Mouse (Mus musculus): ENCODE results near the gene Cyp2s1.
"Not testable (repeated sequence)": the region's sequence is repeated elsewhere in the genome, so short reads cannot be mapped to it uniquely, and the experiment has no call there.

Cyp2s1 gene

DNA sequence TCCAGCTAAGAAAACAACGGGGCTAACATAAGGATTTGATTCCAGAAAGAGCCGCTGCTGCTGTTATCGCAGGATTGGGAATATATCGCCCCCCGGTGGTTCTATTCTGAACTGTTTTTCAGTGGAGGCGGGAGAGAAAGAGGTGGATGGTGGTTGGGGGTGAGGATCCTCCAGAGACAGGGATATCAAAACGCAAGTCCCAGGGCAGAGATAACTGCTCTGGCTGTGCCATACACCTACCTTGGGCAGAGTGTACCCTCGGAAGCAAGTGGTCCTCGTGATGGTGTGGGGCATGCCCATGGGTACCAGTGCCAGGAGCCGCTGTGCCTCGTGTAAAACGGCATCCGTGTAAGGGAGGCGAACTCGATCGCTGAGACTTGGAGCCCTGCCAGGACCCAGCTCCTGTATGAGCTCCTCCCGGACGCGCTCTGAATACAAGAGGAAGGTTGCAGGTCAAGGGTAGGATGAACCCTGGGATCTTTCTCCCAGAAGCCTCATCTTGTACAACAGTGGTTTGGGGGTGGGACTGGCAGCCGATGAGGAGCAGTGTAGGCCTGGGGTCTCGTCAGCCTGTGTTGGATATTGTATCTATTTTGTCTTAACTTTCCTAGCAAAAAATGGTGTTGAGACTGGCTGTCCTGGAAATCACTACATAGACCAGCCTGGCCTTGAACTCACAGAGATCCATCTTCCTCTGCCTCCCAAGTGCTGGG lies 10.9 kb downstream of the Cyp2s1 start:
- DNase-seq = no peak

GRCm38 (mm10) chr7:25804792-25805191 lies 11.9 kb downstream of the Cyp2s1 start:
- no peak for DNase-seq

DNA sequence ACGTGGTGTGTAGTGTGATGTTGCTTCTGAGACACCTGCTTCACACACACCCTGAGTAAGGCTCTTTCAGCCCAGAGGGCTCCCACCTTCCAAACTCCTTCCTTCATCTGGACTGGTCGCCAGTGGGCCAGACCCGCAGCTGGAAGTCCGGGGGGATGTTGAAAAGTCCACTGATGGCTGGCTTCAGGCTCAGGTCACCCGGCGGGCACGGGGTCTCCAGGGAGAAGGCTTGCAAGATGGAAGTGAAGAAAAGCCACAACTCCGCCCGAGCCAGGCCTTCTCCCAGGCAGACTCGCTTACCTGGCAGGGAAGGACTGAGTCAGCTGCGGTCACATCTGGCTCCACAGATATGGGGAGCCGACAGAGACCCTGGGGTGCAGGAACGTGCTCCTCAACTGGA lies 13.3 kb downstream of the Cyp2s1 start:
- DNase-seq = no peak

- DNase-seq = no peak
Measured at GRCm38 (mm10) chr7:25802241-25803125, 14.2 kb downstream of the Cyp2s1 start.

- no peak for DNase-seq
Measured at GRCm38 (mm10) chr7:25801031-25801430, 15.7 kb downstream of the Cyp2s1 start.

GRCm38 (mm10) chr7:25799369-25799768 lies 17.3 kb downstream of the Cyp2s1 start:
- no peak for DNase-seq

- DNase-seq = no peak
Measured at GRCm38 (mm10) chr7:25798540-25798939, 18.2 kb downstream of the Cyp2s1 start.

- DNase-seq = no peak
Measured at GRCm38 (mm10) chr7:25794775-25795174, 21.9 kb downstream of the Cyp2s1 start.

DNA sequence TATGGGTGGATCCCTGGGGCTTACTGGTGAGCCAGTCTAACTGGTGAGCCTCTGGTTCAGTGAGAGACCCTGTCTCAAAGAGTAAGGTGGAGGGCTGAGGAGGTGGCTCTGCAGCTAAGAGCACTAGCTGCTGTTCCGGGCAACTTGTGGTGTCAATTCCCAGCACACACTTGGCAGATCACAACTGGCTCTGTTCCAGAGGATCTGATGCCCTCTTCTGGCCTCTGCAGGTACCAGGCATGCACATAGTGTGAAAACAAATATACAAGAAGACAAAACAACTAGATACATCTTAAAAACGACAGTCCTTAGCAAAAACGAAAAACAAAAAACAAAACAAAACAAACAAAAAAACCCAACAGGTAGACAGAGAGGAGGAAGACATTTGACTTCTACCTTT lies 23.0 kb downstream of the Cyp2s1 start:
- DNase-seq = no peak

DNA sequence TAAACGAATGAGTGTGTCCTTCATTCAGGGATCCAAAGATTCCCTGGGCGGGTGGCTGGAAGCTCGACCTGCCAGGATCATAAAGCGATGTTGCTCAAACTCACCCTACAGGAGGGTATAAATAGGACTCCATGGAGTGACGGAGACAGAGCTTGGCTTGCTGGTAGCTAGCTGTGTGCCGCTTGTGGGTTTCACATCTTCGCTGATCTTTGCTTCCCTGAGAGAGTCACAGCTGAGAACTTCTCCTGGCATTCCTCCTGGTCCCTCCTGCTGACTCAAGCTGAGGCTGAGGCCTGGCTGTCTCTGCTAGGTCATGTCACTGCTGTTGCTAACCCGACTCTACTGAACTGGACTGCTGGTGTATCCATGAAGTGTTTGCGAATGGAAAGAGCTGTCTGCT lies 23.7 kb downstream of the Cyp2s1 start:
- not testable (repeated sequence) for DNase-seq

DNA sequence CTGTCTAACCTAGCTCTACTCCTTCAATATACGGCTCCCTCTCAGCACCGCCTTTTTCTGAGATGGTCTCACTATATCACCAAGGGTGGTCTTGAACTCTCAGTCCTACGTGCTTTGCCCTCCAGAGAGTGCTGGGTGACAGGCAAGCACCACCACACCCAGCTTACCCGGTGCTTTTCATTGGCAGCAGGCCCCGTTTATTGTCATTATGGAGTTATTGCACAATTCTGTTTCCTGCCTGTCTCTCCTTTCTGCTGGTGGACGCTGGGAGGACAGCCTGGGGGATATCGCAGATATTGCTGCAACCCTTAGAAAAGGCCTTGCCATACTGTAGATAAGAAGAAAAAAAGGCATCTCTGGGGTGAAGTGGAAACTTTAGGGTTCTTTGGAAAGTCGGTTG lies 26.1 kb downstream of the Cyp2s1 start:
- DNase-seq = no peak

DNA sequence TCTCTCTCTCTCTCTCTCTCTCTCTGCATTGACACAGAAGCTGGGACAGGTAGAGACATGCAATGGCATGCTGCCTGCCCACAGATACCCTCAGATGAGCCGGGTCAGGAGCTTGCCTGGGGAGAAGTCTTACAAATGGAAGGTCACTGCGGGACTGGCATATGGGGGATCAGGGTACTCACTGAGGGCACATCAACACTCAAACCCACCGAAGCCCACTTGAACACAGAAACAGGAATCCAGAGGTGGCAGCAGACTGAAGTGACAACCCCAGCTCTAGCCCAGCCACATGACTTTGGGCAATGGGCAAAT lies 27.6 kb downstream of the Cyp2s1 start:
- DNase-seq = no peak

GRCm38 (mm10) chr7:25788220-25789128 lies 28.2 kb downstream of the Cyp2s1 start, which contains the start of gene Axl:
TSS of gene Axl (minus strand) at chr7:25788705.
- DNase-seq = no peak

- DNase-seq = no peak
Measured at GRCm38 (mm10) chr7:25787456-25788219, 29.1 kb downstream of the Cyp2s1 start.

- no peak for DNase-seq
Measured at GRCm38 (mm10) chr7:25786974-25787373, 29.7 kb downstream of the Cyp2s1 start.

GRCm38 (mm10) chr7:25785752-25786151 lies 31.0 kb downstream of the Cyp2s1 start:
- no peak for DNase-seq

GRCm38 (mm10) chr7:25784808-25785207 lies 31.9 kb downstream of the Cyp2s1 start:
- no peak for DNase-seq

GRCm38 (mm10) chr7:25783746-25784145 lies 33.0 kb downstream of the Cyp2s1 start:
- DNase-seq = no peak

DNA sequence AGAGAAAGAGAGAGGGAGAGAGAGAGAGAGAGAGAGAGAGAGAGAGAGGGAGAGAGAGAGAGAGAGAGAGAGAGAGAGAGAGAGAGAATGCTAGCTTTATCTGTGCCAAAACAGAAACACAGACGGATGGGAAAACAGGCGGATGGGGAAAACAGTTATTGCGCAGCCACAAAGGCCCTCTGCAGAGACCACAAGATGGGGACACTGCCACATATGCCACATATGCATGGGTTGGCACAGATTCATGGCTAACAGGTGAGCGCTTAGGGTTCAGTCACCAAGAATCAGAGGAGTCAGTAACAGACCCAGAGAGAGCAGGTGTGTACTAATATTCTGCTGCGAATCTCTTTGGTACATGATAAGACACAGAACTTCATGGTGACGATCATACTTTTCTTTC lies 34.0 kb downstream of the Cyp2s1 start:
- no peak for DNase-seq

DNA sequence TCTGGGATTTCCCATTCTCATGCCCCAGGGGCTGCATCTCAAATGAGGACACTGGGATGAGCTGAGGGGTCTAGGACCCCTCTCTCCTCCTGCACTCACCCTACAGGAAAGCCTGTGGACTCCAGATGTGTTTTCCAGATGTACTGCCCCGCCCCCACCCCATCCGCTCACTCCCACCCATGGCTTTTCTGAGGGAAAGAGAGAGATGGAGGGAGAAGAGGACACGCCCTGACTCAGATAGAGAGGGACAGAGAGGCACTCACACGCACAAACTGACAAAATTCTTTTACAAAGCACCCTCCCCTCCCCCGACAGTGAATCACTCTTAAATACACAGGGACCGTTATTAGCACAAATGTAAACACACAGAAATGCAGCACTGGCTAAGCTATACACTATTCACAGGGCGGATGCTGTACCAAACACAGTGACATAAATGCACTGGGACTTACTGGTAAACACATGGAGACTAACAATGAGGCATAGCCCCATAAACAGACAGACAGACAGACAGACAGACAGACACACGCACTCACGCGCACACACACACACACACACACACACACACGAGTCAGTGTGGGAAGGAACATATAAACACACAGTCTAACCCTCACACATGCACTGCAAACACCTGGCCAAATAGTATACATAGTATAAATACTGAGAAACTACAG lies 34.6 kb downstream of the Cyp2s1 start:
- DNase-seq = no peak

GRCm38 (mm10) chr7:25781321-25781936 lies 35.3 kb downstream of the Cyp2s1 start:
- DNase-seq = peak in 1 of 2 experiments; percentile 30

Measured in thymus, adult 18-20 months (tissue).